Mouse (Mus musculus): ENCODE data around the gene Csnk1g1. TPM values are rescaled to one million over a fixed set of nuclear protein-coding genes. Genes with fewer than 3 reads are reported as not detected.
A peak's percentile ranks its signal among the peaks of the same experiment; 100 is the strongest.

The Csnk1g1 gene
- total RNA-seq, 2 experiments from 2014 or later = 15.7 to 24.2 TPM

GRCm38 (mm10) chr9:65995603-65996376 lies 87.1 kb downstream of the Csnk1g1 start:
- no peak for DNase-seq

- no peak for DNase-seq
Observed at GRCm38 (mm10) chr9:65998965-65999364, 90.2 kb downstream of the Csnk1g1 start.

- peak; percentile 53 for DNase-seq
Observed at GRCm38 (mm10) chr9:66004380-66004779, 95.7 kb downstream of the Csnk1g1 start.

DNA sequence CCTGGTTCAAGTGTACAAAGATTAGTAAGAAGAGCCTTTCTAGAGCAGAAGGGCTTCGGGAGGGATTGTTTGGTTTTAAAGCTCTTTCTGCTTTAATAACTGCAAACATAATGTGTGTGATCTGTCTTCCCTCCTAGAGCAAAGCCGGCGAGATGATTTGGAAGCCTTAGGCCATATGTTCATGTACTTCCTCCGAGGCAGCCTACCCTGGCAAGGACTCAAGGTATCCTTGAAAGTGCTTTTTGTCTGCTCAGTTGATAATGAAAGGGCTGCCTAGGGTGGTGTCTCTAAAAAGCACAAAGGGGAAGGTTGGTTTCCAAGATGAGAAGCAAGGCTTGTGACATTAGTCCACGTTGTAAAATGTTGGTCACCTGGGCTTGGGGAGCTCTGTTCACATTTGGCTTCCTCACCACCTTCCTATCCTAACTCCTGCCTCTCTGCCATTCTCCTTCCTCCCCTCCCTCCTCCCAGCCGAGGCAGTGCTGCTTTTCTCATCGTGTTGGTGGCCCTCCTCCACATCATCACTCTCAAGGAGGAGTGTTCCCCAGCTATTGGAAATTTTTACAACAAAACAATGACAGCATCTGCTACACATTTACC lies 99.0 kb downstream of the Csnk1g1 start:
- DNase-seq = peak; percentile 6

- peak; percentile 38 for DNase-seq
Observed at GRCm38 (mm10) chr9:66020601-66021000, 111.9 kb downstream of the Csnk1g1 start.

DNA sequence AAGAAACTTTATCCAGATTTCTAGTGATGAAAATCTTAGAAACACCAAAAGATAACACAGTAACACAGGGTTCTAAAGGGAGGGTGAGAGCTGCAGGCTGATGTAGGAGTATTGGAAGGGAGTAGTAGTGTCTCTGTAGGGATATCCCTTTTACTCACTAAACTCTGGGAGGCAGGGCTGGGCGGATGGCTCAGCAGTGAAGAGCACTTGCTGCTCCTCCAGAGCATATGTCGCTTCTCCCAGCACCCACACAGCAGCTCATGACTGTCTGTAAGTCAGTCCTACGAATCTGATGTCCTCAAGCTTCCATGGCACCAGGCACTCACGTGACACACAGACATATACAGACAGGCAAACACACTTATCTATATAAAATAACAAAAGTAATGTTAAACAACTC lies 129.4 kb downstream of the Csnk1g1 start:
- DNase-seq = no peak

GRCm38 (mm10) chr9:66038581-66038980 lies 129.9 kb downstream of the Csnk1g1 start:
- DNase-seq = no peak

- DNase-seq = no peak
Observed at GRCm38 (mm10) chr9:66039290-66039689, 130.6 kb downstream of the Csnk1g1 start.

DNA sequence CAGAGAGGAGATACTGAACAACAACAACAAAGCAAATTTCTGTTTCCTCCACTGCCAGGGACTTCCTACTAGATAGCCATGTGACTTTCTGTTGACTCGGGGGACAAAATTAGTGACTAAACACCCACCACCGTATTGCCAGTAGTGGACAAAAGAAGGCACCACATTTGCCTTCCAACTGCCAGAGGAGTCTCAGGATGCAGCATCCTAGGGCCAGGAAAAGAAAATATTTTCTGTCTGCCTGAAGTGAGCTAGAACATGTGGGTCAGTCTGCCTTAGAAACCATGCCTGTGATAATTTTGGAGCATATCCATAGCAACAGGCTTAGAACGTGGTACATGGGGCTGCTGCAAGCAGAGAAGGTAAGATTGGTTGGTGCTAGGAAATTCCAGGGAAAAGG lies 132.1 kb downstream of the Csnk1g1 start:
- no peak for DNase-seq

DNA sequence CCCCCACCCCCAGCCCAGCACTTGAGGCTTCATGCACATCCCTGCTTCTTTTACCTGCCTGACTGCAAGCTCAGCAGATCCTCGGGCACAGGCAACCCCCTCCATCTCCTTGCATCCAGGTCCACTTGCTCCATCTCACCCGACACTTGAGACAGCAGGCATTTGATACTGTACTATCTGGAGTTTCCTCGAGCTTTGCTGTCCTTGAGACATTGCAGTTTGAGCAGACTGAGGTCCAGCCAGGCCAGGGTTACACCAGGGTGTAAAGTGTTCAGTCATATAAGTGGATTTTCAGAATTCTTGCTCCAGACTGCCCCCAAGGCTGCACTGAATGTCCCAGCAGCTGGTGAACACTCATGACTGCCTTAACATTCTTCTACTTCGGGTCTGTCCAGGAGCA lies 133.6 kb downstream of the Csnk1g1 start:
- DNase-seq = no peak

GRCm38 (mm10) chr9:66043241-66043640 lies 134.5 kb downstream of the Csnk1g1 start:
- DNase-seq = no peak

- DNase-seq = no peak
Observed at GRCm38 (mm10) chr9:66049931-66050601, 141.3 kb downstream of the Csnk1g1 start.

DNA sequence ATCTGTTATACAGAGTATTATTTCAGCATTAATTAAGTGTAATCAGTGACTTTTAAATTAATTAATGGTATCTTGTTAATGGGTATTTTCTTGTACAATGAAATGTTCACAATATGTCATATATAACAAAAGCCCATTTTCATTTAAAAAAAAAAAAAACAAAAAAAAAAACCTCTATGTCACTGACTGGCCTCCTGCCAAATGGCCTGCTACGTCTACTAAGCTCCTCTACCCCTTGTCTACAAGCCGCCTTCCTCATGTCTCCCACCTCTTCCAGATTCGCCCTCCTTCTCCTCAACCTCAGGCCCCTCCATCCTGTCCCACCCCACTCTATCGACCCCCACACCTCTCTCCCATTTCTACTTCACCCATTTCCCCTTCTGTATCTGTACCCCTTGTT lies 142.8 kb downstream of the Csnk1g1 start:
- no peak for DNase-seq

DNA sequence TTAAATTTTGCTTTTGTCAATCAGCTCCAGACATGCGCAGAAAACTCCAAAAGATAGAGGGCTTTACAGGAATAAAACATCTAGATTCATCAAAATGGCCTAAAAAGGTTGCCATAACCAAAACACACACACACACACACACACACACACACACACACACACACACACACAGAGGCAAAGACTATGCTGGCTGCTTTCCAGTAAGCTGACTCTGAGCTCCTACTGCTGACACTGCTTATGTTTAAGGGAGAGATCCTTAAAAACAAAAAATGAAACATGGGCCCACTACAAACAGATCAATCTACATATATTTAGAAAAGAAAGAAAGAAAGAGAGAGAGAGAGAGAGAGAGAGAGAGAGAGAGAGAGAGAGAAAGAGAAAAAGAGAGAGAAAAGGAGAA lies 144.0 kb downstream of the Csnk1g1 start:
- DNase-seq = no peak

DNA sequence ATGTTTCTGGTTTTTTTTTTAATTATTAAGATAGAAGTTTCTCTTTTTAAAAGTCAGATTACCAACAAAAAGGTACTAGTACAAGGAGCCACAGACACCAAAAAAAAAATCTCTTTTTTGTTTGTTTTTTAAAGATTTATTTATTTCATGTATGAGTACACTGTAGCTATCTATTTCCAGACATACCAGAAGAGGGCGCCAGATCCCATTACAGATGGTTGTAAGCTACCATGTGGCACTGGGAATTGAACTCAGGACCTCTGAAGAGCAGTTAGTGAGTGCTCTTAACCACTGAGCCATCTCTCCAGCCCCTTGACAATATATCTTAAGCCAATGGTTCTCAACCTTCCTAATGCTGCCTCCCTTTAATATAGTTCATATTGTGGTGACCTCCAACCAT lies 144.9 kb downstream of the Csnk1g1 start:
- no peak for DNase-seq

DNA sequence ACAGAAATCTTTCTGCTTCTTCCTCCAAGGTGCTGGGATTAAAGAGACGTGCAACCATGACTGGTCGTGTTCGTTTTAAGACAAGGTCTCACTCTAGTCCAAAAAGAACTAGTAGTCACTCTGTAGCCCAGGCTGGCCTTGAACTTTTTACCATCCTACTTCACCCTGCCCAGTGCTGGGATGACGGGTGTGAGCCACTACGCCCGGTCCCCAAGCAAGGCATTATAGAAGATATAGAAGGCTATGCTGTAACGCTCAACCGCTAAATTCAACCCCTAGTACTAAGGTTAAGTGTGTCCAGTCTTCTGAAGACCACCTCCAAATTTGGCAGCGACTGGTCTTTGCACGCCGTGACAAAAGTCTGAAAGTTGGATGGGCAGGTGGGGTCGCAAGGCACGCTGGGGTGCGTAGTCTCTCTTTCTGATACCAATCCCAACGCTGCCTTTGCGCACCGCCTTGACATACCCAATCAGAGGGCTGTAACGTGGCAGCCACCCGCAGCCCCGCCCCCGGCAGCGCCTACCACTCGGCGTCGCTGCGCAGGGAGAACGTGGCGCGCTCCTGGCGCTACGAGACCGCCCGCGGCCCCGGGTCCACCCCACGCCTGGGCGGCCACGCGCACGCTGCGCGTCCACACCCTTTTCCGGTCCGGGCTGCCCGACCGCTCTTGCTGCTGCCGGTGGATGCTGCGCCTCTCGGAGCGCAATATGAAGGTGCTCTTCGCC lies 151.0 kb downstream of the Csnk1g1 start, which contains the start of gene Ppib:
Ppib (plus strand) TSS at position 640 of the 725 bp plus-strand sequence.
- DNase-seq = peak; percentile 99

- DNase-seq = no peak
Observed at GRCm38 (mm10) chr9:66060308-66060647, 151.6 kb downstream of the Csnk1g1 start.

DNA sequence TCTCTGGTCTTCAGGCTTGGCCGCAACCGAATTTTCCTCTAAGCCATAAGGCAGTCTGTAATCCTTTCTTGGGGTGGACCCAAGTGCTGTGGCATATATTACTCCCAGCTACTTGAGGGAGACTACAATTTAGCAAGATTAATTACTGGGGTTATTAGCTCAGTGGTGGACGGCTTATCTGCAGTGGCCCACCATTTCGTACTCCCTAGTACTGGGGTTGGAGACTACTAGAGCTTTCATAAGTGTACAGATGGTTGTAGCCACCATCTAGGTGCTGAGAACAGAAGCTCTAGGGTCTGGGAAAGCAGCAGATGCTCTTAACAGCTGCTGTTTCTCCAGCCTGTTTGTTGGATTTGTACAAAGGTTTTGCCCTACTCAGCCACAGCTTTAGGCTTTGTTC lies 152.3 kb downstream of the Csnk1g1 start:
- DNase-seq = no peak

DNA sequence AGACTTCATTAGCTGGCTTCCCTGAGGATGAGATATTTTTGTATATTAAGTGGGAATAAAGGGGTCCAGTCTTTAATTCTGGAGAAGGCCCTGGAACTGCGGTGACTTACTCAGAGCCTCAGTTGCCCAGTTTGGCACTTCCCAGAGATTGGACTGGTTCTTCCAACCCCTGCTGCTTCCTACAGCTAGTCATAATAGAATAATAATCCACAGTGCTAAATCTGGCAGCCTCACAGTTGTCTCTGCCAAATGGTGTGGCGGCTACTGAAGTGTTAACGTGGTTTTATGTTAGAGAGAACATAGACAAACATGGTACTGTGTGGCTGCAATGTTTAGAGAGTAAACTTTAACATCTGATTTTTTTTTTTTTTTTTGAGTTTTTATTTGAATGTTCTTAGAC lies 152.9 kb downstream of the Csnk1g1 start:
- DNase-seq = no peak

DNA sequence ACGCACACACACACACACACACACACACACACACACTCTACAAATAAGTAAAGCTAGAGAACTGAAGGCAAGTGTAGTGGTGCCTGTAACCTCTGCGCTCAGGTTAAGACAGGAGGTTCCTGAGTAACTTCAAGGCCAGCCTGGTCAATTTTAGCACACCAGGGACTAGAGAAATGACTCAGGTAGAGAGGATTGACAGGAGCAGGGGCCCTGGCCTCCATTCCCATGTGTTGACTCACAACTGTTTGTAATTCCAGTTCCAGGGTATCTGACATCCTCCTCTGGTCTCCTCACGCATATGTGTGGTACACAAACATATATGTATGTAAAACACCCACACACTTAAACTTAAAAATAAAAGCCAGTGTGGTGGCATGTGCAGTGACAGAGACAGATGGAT lies 154.7 kb downstream of the Csnk1g1 start:
- DNase-seq = no peak

- DNase-seq = no peak
Observed at GRCm38 (mm10) chr9:66064316-66064715, 155.6 kb downstream of the Csnk1g1 start.

GRCm38 (mm10) chr9:66066791-66067190 lies 158.1 kb downstream of the Csnk1g1 start:
- no peak for DNase-seq

GRCm38 (mm10) chr9:66067542-66067941 lies 158.8 kb downstream of the Csnk1g1 start:
- DNase-seq = peak; percentile 69

Measured in adrenal gland, postnatal 10 days (tissue).